Mouse (Mus musculus): Measurements from ENCODE around the gene Phldb2. TPM values are rescaled to one million over a fixed set of nuclear protein-coding genes. Genes with fewer than 3 reads are reported as not detected.

Phldb2 gene
- polyA plus RNA-seq, 1 experiment from 2014 or later, result 9.5 TPM

DNA sequence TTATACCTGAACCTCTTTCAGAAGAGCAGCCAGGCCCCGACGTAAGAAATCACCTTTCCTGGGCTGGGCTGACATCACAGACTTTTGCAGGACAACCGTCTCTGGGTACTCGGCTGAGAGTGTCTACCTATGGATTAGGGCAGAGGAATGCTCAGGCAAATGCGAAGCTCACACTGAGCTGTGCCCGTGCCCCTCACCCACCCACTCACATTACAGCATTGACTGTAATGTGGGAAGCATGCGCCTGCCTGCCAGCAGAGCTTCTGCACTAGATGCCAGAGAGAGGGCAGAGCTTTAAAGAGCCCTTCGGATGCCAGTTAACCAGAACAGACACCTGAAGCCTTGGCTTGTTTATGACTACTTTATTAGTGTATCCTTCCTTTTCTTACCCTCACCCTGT is 33.8 kb downstream of the Phldb2 start:
- H3K27ac ChIP-seq (ENCODE audit: low read depth, low read length), result no peak overlapping the region
- 72% methylated on average over 8 of the region's 8 CpGs for WGBS

GRCm38 (mm10) chr16:45903595-45903994 is 49.8 kb downstream of the Phldb2 start:
- Histone ChIP-seq H3K9me3 (ENCODE audit: control insufficient read depth) (no peaks in the 10 kb centered on the region), H3K27ac (ENCODE audit: low read depth, low read length) (no peak overlapping the region), H3K27me3 (replicated peaks; ENCODE audit: control insufficient read depth, insufficient read depth, low read length) (no peaks in the 10 kb centered on the region), H3K4me1 (replicated peaks; ENCODE audit: control insufficient read depth, insufficient read depth, low read length) (no peaks in the 10 kb centered on the region), H3K4me3 (ENCODE audit: low read depth, low read length) (no peak overlapping the region), H3K4me2 (replicated peaks; ENCODE audit: low read depth) (no peak overlapping the region), H3K9ac (ENCODE audit: low read depth, low read length) (no peak overlapping the region), H3K36me3 (ENCODE audit: control insufficient read depth, insufficient read depth) (no peaks in the 10 kb centered on the region)
- 66% methylated on average over 8 of the region's 8 CpGs for WGBS
- TF ChIP-seq CTCF (IDR thresholded peaks at IDR 0.05; ENCODE audit: low read depth), result no peak
- ATAC-seq, result peak; percentile 59

More for the DNA sequence above, 33.8 kb downstream of the Phldb2 start:
- Histone ChIP-seq H3K4me1 (replicated peaks; ENCODE audit: control insufficient read depth, insufficient read depth, low read length) (no peaks in the 10 kb centered on the region), H3K4me2 (replicated peaks; ENCODE audit: low read depth) (no peak overlapping the region), H3K36me3 (ENCODE audit: control insufficient read depth, insufficient read depth) (no peaks in the 10 kb centered on the region), H3K27me3 (replicated peaks; ENCODE audit: control insufficient read depth, insufficient read depth, low read length) (no peaks in the 10 kb centered on the region), H3K4me3 (ENCODE audit: low read depth, low read length) (no peak overlapping the region), H3K9ac (ENCODE audit: low read depth, low read length) (no peak overlapping the region), H3K9me3 (ENCODE audit: control insufficient read depth) (no peaks in the 10 kb centered on the region)
- no peak for ATAC-seq
- TF ChIP-seq CTCF (IDR thresholded peaks at IDR 0.05; ENCODE audit: low read depth), result no peak

GRCm38 (mm10) chr16:45898459-45898858 is 54.9 kb downstream of the Phldb2 start:
- no peaks in the 10 kb centered on the region for H3K4me1 ChIP-seq (replicated peaks; ENCODE audit: control insufficient read depth, insufficient read depth, low read length)
- TF ChIP-seq CTCF (IDR thresholded peaks at IDR 0.05; ENCODE audit: low read depth), result no peak
- H3K36me3 ChIP-seq (ENCODE audit: control insufficient read depth, insufficient read depth), result no peaks in the 10 kb centered on the region
- no peak overlapping the region for H3K9ac ChIP-seq (ENCODE audit: low read depth, low read length)
- no peak overlapping the region for H3K27ac ChIP-seq (ENCODE audit: low read depth, low read length)
- no peak overlapping the region for H3K4me2 ChIP-seq (replicated peaks; ENCODE audit: low read depth)
- no peak for ATAC-seq
- no peaks in the 10 kb centered on the region for H3K27me3 ChIP-seq (replicated peaks; ENCODE audit: control insufficient read depth, insufficient read depth, low read length)
- no peak overlapping the region for H3K4me3 ChIP-seq (ENCODE audit: low read depth, low read length)
- no peaks in the 10 kb centered on the region for H3K9me3 ChIP-seq (ENCODE audit: control insufficient read depth)
- WGBS, result 87% methylated on average over 3 of the region's 3 CpGs

GRCm38 (mm10) chr16:45896587-45896986 is 56.8 kb downstream of the Phldb2 start:
- H3K27me3 ChIP-seq (replicated peaks; ENCODE audit: control insufficient read depth, insufficient read depth, low read length), result no peaks in the 10 kb centered on the region
- no peak overlapping the region for H3K4me3 ChIP-seq (ENCODE audit: low read depth, low read length)
- 72% methylated on average over 2 of the region's 2 CpGs for WGBS
- H3K36me3 ChIP-seq (ENCODE audit: control insufficient read depth, insufficient read depth), result no peaks in the 10 kb centered on the region
- H3K9ac ChIP-seq (ENCODE audit: low read depth, low read length), result no peak overlapping the region
- TF ChIP-seq CTCF (IDR thresholded peaks at IDR 0.05; ENCODE audit: low read depth), result no peak
- no peaks in the 10 kb centered on the region for H3K4me1 ChIP-seq (replicated peaks; ENCODE audit: control insufficient read depth, insufficient read depth, low read length)
- H3K9me3 ChIP-seq (ENCODE audit: control insufficient read depth), result no peaks in the 10 kb centered on the region
- no peak overlapping the region for H3K27ac ChIP-seq (ENCODE audit: low read depth, low read length)
- no peak for ATAC-seq
- no peak overlapping the region for H3K4me2 ChIP-seq (replicated peaks; ENCODE audit: low read depth)

- Histone ChIP-seq H3K4me3 (ENCODE audit: low read depth, low read length) (no peak overlapping the region), H3K4me2 (replicated peaks; ENCODE audit: low read depth) (no peak overlapping the region), H3K27ac (ENCODE audit: low read depth, low read length) (no peak overlapping the region), H3K36me3 (ENCODE audit: control insufficient read depth, insufficient read depth) (no peaks in the 10 kb centered on the region), H3K9ac (ENCODE audit: low read depth, low read length) (no peak overlapping the region), H3K4me1 (replicated peaks; ENCODE audit: control insufficient read depth, insufficient read depth, low read length) (no peaks in the 10 kb centered on the region), H3K27me3 (replicated peaks; ENCODE audit: control insufficient read depth, insufficient read depth, low read length) (no peaks in the 10 kb centered on the region), H3K9me3 (ENCODE audit: control insufficient read depth) (no peaks in the 10 kb centered on the region)
- no peak for TF ChIP-seq CTCF (IDR thresholded peaks at IDR 0.05; ENCODE audit: low read depth)
- WGBS, result 85% methylated on average over 5 of the region's 5 CpGs
- ATAC-seq, result no peak
These were observed 58.4 kb downstream of the Phldb2 start for GRCm38 (mm10) chr16:45894998-45895397.

- no peaks in the 10 kb centered on the region for H3K4me1 ChIP-seq (replicated peaks; ENCODE audit: control insufficient read depth, insufficient read depth, low read length)
- no peak for TF ChIP-seq CTCF (IDR thresholded peaks at IDR 0.05; ENCODE audit: low read depth)
- 77% methylated on average over 2 of the region's 2 CpGs for WGBS
- no peaks in the 10 kb centered on the region for H3K27me3 ChIP-seq (replicated peaks; ENCODE audit: control insufficient read depth, insufficient read depth, low read length)
- H3K9me3 ChIP-seq (ENCODE audit: control insufficient read depth), result no peaks in the 10 kb centered on the region
- H3K4me3 ChIP-seq (ENCODE audit: low read depth, low read length), result no peak overlapping the region
- H3K9ac ChIP-seq (ENCODE audit: low read depth, low read length), result no peak overlapping the region
- no peak overlapping the region for H3K4me2 ChIP-seq (replicated peaks; ENCODE audit: low read depth)
- no peak overlapping the region for H3K27ac ChIP-seq (ENCODE audit: low read depth, low read length)
- H3K36me3 ChIP-seq (ENCODE audit: control insufficient read depth, insufficient read depth), result no peaks in the 10 kb centered on the region
- no peak for ATAC-seq
These were observed 59.6 kb downstream of the Phldb2 start for GRCm38 (mm10) chr16:45893796-45894195.

- TF ChIP-seq CTCF (IDR thresholded peaks at IDR 0.05; ENCODE audit: low read depth), result 0 out of 2 replicates have a peak, but pooled peaks have one; percentile 10
- H3K36me3 ChIP-seq (ENCODE audit: control insufficient read depth, insufficient read depth), result no peaks in the 10 kb centered on the region
- H3K27me3 ChIP-seq (replicated peaks; ENCODE audit: control insufficient read depth, insufficient read depth, low read length), result no peaks in the 10 kb centered on the region
- H3K4me1 ChIP-seq (replicated peaks; ENCODE audit: control insufficient read depth, insufficient read depth, low read length), result no peaks in the 10 kb centered on the region
- H3K27ac ChIP-seq (ENCODE audit: low read depth, low read length), result no peak overlapping the region
- no peak overlapping the region for H3K4me2 ChIP-seq (replicated peaks; ENCODE audit: low read depth)
- H3K4me3 ChIP-seq (ENCODE audit: low read depth, low read length), result no peak overlapping the region
- 32% methylated on average over 1 of the region's 1 CpGs for WGBS
- no peaks in the 10 kb centered on the region for H3K9me3 ChIP-seq (ENCODE audit: control insufficient read depth)
- no peak; the same call in 1 of the 2 replicates for ATAC-seq
- H3K9ac ChIP-seq (ENCODE audit: low read depth, low read length), result no peak overlapping the region
These were observed 60.5 kb downstream of the Phldb2 start for GRCm38 (mm10) chr16:45892928-45893327.

All from intestine, postnatal 0 days (tissue).